Mouse (Mus musculus): ENCODE results near the gene Rab40c. TPM values are rescaled to one million over a fixed set of nuclear protein-coding genes. Genes with fewer than 3 reads are reported as not detected.

Gene Rab40c
- total and polyA plus RNA-seq, 2 experiments, result 6.1 to 24.1 TPM

DNA sequence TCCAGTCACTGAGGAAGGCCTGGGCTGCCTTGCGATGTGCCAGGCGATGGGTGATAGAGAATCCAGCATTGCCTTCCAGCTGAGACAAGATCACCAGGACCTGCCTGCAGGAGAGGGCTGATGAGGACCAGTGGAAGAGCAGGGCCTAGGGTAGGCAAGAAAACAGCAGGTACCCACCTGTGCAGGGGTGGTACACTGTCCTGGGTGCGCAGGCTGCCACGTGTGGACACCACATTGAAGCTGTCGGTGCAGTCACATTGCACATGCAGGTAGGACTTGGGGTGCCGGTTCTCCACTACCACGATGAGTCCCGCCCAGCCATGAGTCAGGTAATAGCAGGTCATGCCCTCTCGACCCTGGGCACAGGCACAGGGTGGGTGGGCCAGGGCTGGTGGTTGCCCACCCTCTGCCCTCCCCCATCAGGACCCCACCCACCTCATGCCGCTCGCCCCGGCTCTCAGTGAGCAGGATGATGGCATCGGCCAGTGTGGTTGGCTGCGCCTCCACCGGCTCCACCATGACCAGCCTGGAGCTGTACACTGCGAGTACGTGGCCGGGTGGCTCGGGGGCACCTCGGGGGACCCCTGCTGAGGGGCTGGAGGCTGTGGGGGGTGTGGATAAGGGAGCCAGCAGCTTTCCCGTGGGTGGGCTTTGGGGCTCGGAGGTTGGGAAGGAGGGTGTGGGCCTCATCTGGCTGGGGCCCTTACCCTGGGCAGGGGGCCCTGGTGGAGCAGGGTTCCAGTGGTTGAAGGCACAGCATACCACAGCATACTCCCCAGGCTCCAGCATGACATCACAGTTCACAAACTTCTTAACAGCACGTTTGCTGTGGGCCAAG is 40.3 kb upstream of the Rab40c start:
- H3K27ac ChIP-seq (replicated peaks; ENCODE audit: insufficient read depth, low read depth, low read length), result no peak overlapping the region
- TF ChIP-seq CTCF (IDR thresholded peaks at IDR 0.05; ENCODE audit: low read depth, low read length), result no peak
- no peak for TF ChIP-seq POLR2A (IDR thresholded peaks at IDR 0.05; ENCODE audit: extremely low read depth, insufficient read depth, low read length)
- H3K79me2 ChIP-seq (ENCODE audit: control insufficient read depth, insufficient read depth, low read length), result no peaks in the 10 kb centered on the region
- WGBS, result 96% methylated on average over 23 of the region's 23 CpGs
- H3K4me1 ChIP-seq (ENCODE audit: control insufficient read depth, insufficient read depth, low read length), result no peaks in the 10 kb centered on the region
- no peaks in the 10 kb centered on the region for H3K27me3 ChIP-seq (ENCODE audit: control insufficient read depth, insufficient read depth, low read length)
- no peak for DNase-seq (ENCODE audit: extremely low read depth, low read depth, low spot score)
- no peaks in the 10 kb centered on the region for H3K36me3 ChIP-seq (ENCODE audit: control insufficient read depth, insufficient read depth, low read length)
- H3K4me3 ChIP-seq (ENCODE audit: insufficient read depth, low read depth, low read length), result no peak overlapping the region
- H3K9ac ChIP-seq (ENCODE audit: low read depth, low read length), result no peak overlapping the region

DNA sequence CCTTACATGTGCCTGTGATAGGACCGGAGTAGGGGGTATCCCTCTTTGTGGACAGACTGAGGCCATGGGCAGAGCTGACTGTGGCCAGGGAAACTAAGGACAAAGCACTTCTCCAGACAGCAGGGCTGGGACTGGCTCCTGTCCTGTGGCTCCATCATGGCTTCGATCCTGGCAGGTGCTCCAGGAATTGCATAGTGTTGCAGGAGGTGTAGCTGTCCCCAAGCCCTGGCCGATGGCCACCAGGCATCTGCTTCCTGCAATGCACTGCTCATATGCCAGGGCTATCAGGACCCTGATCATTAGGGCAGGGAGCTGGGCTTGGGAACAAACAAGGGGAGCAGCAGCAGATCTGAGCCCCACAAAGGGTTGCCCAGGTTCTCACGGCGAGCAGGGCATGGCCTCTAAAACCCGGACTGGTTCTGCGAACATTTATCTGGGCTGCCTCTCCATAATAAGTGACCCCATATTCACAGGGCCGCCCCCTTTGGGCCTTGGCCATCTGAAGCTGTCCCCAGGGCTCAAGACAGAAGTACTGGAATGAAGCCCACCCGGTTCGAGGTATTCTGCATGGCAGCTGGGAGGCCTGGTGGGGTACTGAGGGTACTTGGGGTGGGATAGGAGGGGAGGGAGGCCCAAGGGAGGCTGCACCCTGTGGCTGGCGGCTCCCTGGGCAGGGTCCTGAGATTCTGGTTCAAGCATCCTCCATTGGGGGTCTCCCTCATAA is 39.4 kb upstream of the Rab40c start:
- Histone ChIP-seq H3K36me3 (ENCODE audit: control insufficient read depth, insufficient read depth, low read length) (no peaks in the 10 kb centered on the region), H3K9ac (ENCODE audit: low read depth, low read length) (no peak overlapping the region), H3K4me1 (ENCODE audit: control insufficient read depth, insufficient read depth, low read length) (no peaks in the 10 kb centered on the region), H3K4me3 (ENCODE audit: insufficient read depth, low read depth, low read length) (no peak overlapping the region), H3K27ac (replicated peaks; ENCODE audit: insufficient read depth, low read depth, low read length) (no peak overlapping the region), H3K79me2 (ENCODE audit: control insufficient read depth, insufficient read depth, low read length) (no peaks in the 10 kb centered on the region), H3K27me3 (ENCODE audit: control insufficient read depth, insufficient read depth, low read length) (no peaks in the 10 kb centered on the region)
- WGBS, result 96% methylated on average over 11 of the region's 11 CpGs
- no peak for DNase-seq (ENCODE audit: extremely low read depth, low read depth, low spot score)
- TF ChIP-seq POLR2A (IDR thresholded peaks at IDR 0.05; ENCODE audit: extremely low read depth, insufficient read depth, low read length) (no peak), CTCF (IDR thresholded peaks at IDR 0.05; ENCODE audit: low read depth, low read length) (no peak)

DNA sequence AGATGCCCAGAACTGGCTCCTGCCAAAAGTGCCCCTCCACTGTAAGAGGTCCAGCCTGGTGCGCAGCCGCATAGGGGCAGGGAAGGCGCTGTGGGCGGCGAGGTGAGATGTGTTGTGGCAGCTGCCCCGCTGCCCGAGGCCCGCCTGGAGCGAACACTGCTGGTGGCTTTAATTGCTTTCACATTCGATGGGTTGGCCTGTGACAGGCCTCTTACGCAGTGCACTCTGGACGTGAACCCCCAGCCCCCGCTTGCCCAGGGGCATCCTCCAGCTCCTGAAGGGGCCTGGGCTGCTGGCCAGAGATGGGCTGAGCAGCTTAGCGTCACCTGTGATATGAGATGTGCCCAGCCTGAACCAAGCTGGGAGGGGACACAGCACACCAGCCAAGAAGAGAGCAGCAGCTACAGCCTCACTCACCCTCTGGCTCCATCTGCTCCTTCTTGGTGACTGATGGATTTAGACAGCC is 38.1 kb upstream of the Rab40c start:
- Histone ChIP-seq H3K27ac (replicated peaks; ENCODE audit: insufficient read depth, low read depth, low read length) (no peak overlapping the region), H3K4me1 (ENCODE audit: control insufficient read depth, insufficient read depth, low read length) (no peaks in the 10 kb centered on the region), H3K4me3 (ENCODE audit: insufficient read depth, low read depth, low read length) (no peak overlapping the region), H3K79me2 (ENCODE audit: control insufficient read depth, insufficient read depth, low read length) (no peaks in the 10 kb centered on the region), H3K27me3 (ENCODE audit: control insufficient read depth, insufficient read depth, low read length) (no peaks in the 10 kb centered on the region), H3K9ac (ENCODE audit: low read depth, low read length) (no peak overlapping the region), H3K36me3 (ENCODE audit: control insufficient read depth, insufficient read depth, low read length) (no peaks in the 10 kb centered on the region)
- no peak for DNase-seq (ENCODE audit: extremely low read depth, low read depth, low spot score)
- WGBS, result 90% methylated on average over 14 of the region's 14 CpGs
- TF ChIP-seq POLR2A (IDR thresholded peaks at IDR 0.05; ENCODE audit: extremely low read depth, insufficient read depth, low read length) (no peak), CTCF (IDR thresholded peaks at IDR 0.05; ENCODE audit: low read depth, low read length) (no peak)

DNA sequence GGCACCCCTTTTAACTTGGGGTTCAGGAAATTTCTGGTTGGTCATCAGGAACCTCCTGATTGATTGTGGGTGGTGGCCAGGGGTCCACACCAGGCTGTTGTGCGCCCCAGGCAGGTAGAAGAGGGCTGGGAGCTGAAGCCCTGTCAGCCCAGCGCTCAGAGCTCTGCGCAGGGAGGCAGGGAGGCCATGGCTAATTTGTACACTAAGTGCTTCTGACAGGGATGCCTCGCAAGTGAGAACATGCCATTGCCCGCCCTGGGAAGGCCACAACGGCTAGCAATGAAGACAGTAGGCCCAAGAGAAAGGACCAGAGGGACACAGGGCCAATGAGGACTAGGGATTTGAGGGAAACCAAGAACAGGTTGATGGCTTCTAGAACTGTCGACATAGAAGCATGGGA is 37.1 kb upstream of the Rab40c start:
- H3K79me2 ChIP-seq (ENCODE audit: control insufficient read depth, insufficient read depth, low read length), result no peaks in the 10 kb centered on the region
- TF ChIP-seq POLR2A (IDR thresholded peaks at IDR 0.05; ENCODE audit: extremely low read depth, insufficient read depth, low read length) (no peak), CTCF (IDR thresholded peaks at IDR 0.05; ENCODE audit: low read depth, low read length) (no peak)
- H3K4me3 ChIP-seq (ENCODE audit: insufficient read depth, low read depth, low read length), result no peak overlapping the region
- 93% methylated on average over 7 of the region's 7 CpGs for WGBS
- no peak overlapping the region for H3K9ac ChIP-seq (ENCODE audit: low read depth, low read length)
- H3K4me1 ChIP-seq (ENCODE audit: control insufficient read depth, insufficient read depth, low read length), result no peaks in the 10 kb centered on the region
- no peak overlapping the region for H3K27ac ChIP-seq (replicated peaks; ENCODE audit: insufficient read depth, low read depth, low read length)
- H3K27me3 ChIP-seq (ENCODE audit: control insufficient read depth, insufficient read depth, low read length), result peaks cover 5% of the 10 kb centered on the region; the same call in 1 of the 2 replicates
- no peak for DNase-seq (ENCODE audit: extremely low read depth, low read depth, low spot score)
- no peaks in the 10 kb centered on the region for H3K36me3 ChIP-seq (ENCODE audit: control insufficient read depth, insufficient read depth, low read length)

DNA sequence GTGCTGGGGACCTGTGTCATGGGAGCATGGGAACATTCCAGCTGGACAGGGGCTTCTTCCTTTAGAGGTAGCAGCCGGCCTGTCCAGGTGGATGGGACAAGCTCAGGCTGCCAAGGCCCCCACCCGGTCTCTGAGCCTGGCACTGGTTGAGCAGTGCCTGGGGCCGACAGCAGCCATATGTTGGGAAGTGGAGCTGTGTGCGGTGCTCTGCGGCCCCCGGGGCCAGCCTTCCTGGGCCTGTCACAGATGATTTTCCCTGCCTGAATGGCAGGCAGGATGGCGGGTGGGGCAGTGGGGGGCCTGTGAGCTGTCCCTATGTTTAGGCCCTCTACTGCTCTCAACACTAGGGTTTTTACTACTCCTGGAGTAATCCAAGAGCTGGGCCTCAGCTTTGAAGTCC is 36.7 kb upstream of the Rab40c start:
- no peaks in the 10 kb centered on the region for H3K4me1 ChIP-seq (ENCODE audit: control insufficient read depth, insufficient read depth, low read length)
- H3K79me2 ChIP-seq (ENCODE audit: control insufficient read depth, insufficient read depth, low read length), result no peaks in the 10 kb centered on the region
- H3K27ac ChIP-seq (replicated peaks; ENCODE audit: insufficient read depth, low read depth, low read length), result no peak overlapping the region
- peaks cover 5% of the 10 kb centered on the region; the same call in 1 of the 2 replicates for H3K27me3 ChIP-seq (ENCODE audit: control insufficient read depth, insufficient read depth, low read length)
- H3K9ac ChIP-seq (ENCODE audit: low read depth, low read length), result no peak overlapping the region
- no peak overlapping the region for H3K4me3 ChIP-seq (ENCODE audit: insufficient read depth, low read depth, low read length)
- WGBS, result 86% methylated on average over 7 of the region's 7 CpGs
- DNase-seq (ENCODE audit: extremely low read depth, low read depth, low spot score), result no peak
- TF ChIP-seq POLR2A (IDR thresholded peaks at IDR 0.05; ENCODE audit: extremely low read depth, insufficient read depth, low read length) (no peak), CTCF (IDR thresholded peaks at IDR 0.05; ENCODE audit: low read depth, low read length) (no peak)
- no peaks in the 10 kb centered on the region for H3K36me3 ChIP-seq (ENCODE audit: control insufficient read depth, insufficient read depth, low read length)

Data from liver, adult 2 months (tissue).